Comparison of ENCODE assay signal across 8 mouse cellular contexts in genomic region chr11:117349429-117350363, GRCm38 (mm10).
A peak's percentile ranks its signal among the peaks of the same experiment; 100 is the strongest.
DNase-seq lines count a peak whose midpoint lies in the region; ATAC-seq lines count a peak whose summit lies in the region.

No protein-coding gene starts in this region.

- DNase-seq in forebrain, embryonic 11.5 days (ENCODE audit: low spot score), result no peak
- DNase-seq in A20 (ENCODE audit: low read depth, low spot score), result peak; percentile 93
- peak; percentile 44 for DNase-seq in mesoderm, embryonic 11.5 days (ENCODE audit: low read depth, low spot score)
- DNase-seq in urinary bladder, postnatal 36 days (ENCODE audit: low spot score in 2 of 2), result no peak
- no peak for DNase-seq in MN1 (ENCODE audit: low spot score)
- DNase-seq in heart, postnatal 4 days, result no peak

- no peak overlapping the region for H3K4me2 ChIP-seq in forebrain, embryonic 12.5 days
- no peak overlapping the region for H3K4me2 ChIP-seq in forebrain, embryonic 11.5 days (ENCODE audit: low read depth, low read length, severe bottlenecking)

- H3K9ac ChIP-seq in forebrain, embryonic 12.5 days, result peak overlapping the region; percentile 27; the same call in 1 of the 2 replicates
- no peak overlapping the region; the same call in 1 of the 2 replicates for H3K9ac ChIP-seq in forebrain, embryonic 11.5 days (ENCODE audit: low read length)

- H3K36me3 ChIP-seq in forebrain, embryonic 12.5 days (replicated peaks), result peaks cover 40% of the 10 kb centered on the region
- H3K36me3 ChIP-seq in forebrain, embryonic 11.5 days (ENCODE audit: control insufficient read depth, insufficient read depth, low read length), result peaks cover 15% of the 10 kb centered on the region

- ATAC-seq in forebrain, embryonic 12.5 days (ENCODE audit: low FRiP score), result no peak
- ATAC-seq in forebrain, embryonic 11.5 days (replicated peaks; ENCODE audit: low FRiP score), result no peak
- ATAC-seq in granulocyte monocyte progenitor cell, adult 5-6 weeks (replicated peaks; ENCODE audit: poor library complexity, severe bottlenecking), result peak; percentile 31; the same call in 1 of the 2 replicates

- 53% methylated on average over 20 of the region's 20 CpGs for WGBS in forebrain, embryonic 12.5 days
- WGBS in forebrain, embryonic 11.5 days, result 50% methylated on average over 20 of the region's 20 CpGs

- H3K9me3 ChIP-seq in forebrain, embryonic 12.5 days, result no peaks in the 10 kb centered on the region
- no peaks in the 10 kb centered on the region for H3K9me3 ChIP-seq in forebrain, embryonic 11.5 days (ENCODE audit: control insufficient read depth, low read length)

- H3K27me3 ChIP-seq in forebrain, embryonic 12.5 days, result no peaks in the 10 kb centered on the region
- H3K27me3 ChIP-seq in forebrain, embryonic 11.5 days (ENCODE audit: control insufficient read depth, insufficient read depth, low read length), result no peaks in the 10 kb centered on the region

- no peak overlapping the region for H3K4me3 ChIP-seq in forebrain, embryonic 12.5 days (replicated peaks)
- no peak overlapping the region for H3K4me3 ChIP-seq in forebrain, embryonic 11.5 days (ENCODE audit: low read depth, low read length)

- H3K27ac ChIP-seq in forebrain, embryonic 12.5 days, result peak overlapping the region; percentile 37
- H3K27ac ChIP-seq in forebrain, embryonic 11.5 days (ENCODE audit: low read depth, low read length), result no peak overlapping the region

- H3K4me1 ChIP-seq in forebrain, embryonic 12.5 days, result peaks cover 53% of the 10 kb centered on the region
- H3K4me1 ChIP-seq in forebrain, embryonic 11.5 days (replicated peaks; ENCODE audit: control insufficient read depth, insufficient read depth, low read length), result peaks cover 39% of the 10 kb centered on the region

Comparison
In these comparisons a context has a peak if more than half of its experiments do, and no peak if none do; other contexts are left out.
1. DNase-seq: peak in A20 (single experiment) and mesoderm, embryonic 11.5 days (single experiment); none in forebrain, embryonic 11.5 days (single experiment), urinary bladder, postnatal 36 days (0 of 2), MN1 (single experiment) and heart, postnatal 4 days (single experiment).